Mouse (Mus musculus): ENCODE data around the gene Cga. TPM values are rescaled to one million over a fixed set of nuclear protein-coding genes. Genes with fewer than 3 reads are reported as not detected.

Gene Cga
- polyA plus RNA-seq, 2 experiments = not detected

DNA sequence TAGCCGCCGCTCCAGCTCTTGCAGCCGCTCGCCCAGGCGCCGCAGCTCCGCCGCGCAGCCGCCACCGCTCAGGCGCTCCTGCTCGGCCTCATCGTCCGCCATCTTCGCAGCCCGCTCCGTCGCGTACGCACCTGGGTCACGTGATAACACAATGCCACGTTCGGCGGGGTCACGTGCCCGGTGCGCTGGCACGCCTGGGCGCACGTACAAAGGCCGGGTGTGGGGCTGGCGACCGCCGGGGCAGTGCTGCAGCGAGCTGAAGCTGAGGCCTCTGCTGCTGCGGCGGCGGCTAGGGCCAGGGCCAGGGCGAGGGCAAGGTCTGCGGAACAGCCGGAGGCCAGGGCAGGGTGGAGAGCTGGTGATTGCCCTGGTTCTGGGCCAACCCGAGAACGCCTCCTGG lies 10.8 kb upstream of the Cga start, which contains the start of gene Zfp292:
Zfp292 (minus strand) TSS at position 143 of the 400 bp plus-strand sequence.
- Histone ChIP-seq H3K36me3 (replicated peaks; ENCODE audit: control insufficient read depth, insufficient read depth, low read depth) (no peaks in the 10 kb centered on the region), H3K27ac (peak within 1 kb of the TSS; percentile 77), H3K4me3 (ENCODE audit: insufficient read depth in 1 of 2, low read depth in 2 of 2, low read length in 2 of 2) (peak within 1 kb of the TSS; percentile 86 to 98), H3K4me2 (ENCODE audit: low read depth) (peak within 1 kb of the TSS; percentile 86), H3K9me3 (ENCODE audit: control insufficient read depth, low read length) (no peaks in the 10 kb centered on the region), H3K9ac (replicated peaks) (peak within 1 kb of the TSS; percentile 87), H3K27me3 (ENCODE audit: control insufficient read depth, insufficient read depth, low read length) (no peaks in the 10 kb centered on the region), H3K4me1 (replicated peaks; ENCODE audit: control insufficient read depth in 2 of 2, insufficient read depth in 2 of 2, low read length in 1 of 2) (peaks cover 16 to 17% of the 10 kb centered on the region in 2 experiments)
- no peak for TF ChIP-seq EP300 (IDR thresholded peaks at IDR 0.05; ENCODE audit: low read depth)
- no peak for TF ChIP-seq CTCF (IDR thresholded peaks at IDR 0.05; ENCODE audit: low read depth)
- ATAC-seq (ENCODE audit: insufficient read depth) = peak; percentile 83
- under 1% methylated on average over 44 of the region's 44 CpGs for WGBS (ENCODE audit: insufficient replicate concordance)
- peak; percentile 81 to 83 (median 82) for DNase-seq (ENCODE audit: low read depth in 3 of 3, low spot score in 3 of 3)

DNA sequence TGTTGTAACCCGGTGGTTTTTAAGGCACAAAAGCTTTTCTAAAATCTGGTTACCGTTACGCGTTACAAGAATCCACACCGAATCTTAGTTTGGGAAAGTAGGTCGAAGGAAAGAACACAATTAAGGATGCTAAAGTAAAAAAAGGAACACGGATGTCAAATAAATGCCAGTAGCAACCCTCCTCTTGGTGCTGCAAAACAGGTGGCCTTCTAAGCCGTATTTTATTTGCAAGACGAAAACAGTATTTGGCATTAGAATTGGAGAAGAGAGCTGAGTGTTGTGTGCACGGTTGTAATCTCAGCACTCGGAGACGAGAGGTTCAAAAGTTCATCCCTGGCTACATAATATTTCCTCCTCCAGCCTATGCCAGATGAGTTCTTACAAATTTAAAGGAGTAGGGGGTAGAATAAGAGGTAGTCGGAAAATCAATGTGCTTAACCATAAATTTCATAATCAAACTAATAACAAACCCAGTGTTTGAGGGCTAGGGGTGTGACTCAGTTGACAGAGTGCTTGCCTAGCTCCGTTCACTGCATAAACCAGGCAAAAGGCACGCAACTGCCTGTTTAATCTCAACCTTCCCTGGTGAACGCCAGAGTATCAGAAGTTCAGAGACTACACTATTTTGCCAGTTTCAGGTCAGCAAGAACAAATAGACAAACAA lies 10.1 kb upstream of the Cga start:
- peak overlapping the region; percentile 43 for H3K27ac ChIP-seq
- ATAC-seq (ENCODE audit: insufficient read depth) (no peak), DNase-seq (ENCODE audit: low read depth in 3 of 3, low spot score in 3 of 3) (no peak)
- peak overlapping the region; percentile 87 for H3K9ac ChIP-seq (replicated peaks)
- H3K27me3 ChIP-seq (ENCODE audit: control insufficient read depth, insufficient read depth, low read length) = no peaks in the 10 kb centered on the region
- TF ChIP-seq EP300 (IDR thresholded peaks at IDR 0.05; ENCODE audit: low read depth) (no peak), CTCF (IDR thresholded peaks at IDR 0.05; ENCODE audit: low read depth) (no peak)
- peak overlapping the region; percentile 86 for H3K4me2 ChIP-seq (ENCODE audit: low read depth)
- H3K4me3 ChIP-seq (ENCODE audit: insufficient read depth in 1 of 2, low read depth in 2 of 2, low read length in 2 of 2) = peak overlapping the region; percentile 86 to 98; a peak in 3 of 4 replicates
- H3K36me3 ChIP-seq (replicated peaks; ENCODE audit: control insufficient read depth, insufficient read depth, low read depth) = no peaks in the 10 kb centered on the region
- no peaks in the 10 kb centered on the region for H3K9me3 ChIP-seq (ENCODE audit: control insufficient read depth, low read length)
- WGBS (ENCODE audit: insufficient replicate concordance) = 50% methylated on average over 16 of the region's 16 CpGs
- H3K4me1 ChIP-seq (replicated peaks; ENCODE audit: control insufficient read depth in 2 of 2, insufficient read depth in 2 of 2, low read length in 1 of 2) = peaks cover 16 to 17% of the 10 kb centered on the region in 2 experiments

DNA sequence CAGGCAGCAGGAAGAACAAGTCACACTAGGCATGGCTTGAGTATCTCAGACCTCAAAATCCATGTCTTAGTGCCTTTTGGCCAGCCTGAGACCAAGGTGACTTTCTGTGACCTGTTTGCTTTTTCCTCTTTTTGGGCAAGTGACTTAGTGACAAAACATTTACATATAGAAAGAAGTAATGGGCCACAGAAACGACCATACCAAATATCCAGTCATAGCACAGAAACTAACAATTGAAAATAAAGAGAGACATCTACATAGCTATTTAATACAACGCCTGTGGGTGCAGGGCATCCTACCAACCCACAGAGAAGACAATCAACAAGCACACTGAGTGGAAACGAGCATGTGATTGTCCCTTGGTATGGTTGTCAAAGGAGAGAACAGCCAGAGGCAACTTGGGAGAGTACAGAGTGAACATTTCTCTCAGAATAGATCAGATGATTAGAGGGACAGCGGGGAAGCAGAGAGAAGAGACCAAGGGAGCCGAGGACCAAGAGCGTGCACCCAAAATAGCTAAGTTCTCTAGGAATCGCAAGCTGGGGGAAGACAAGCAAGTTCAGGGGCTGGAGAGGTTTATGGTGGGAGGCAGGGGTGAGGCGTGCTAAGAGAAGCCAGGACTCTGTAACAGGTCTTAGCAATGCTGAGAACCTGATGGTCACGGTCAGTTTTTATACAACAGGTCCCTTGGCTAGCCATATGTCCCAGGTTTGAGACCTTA lies 7.8 kb upstream of the Cga start:
- H3K4me1 ChIP-seq (replicated peaks; ENCODE audit: control insufficient read depth in 2 of 2, insufficient read depth in 2 of 2, low read length in 1 of 2) = peaks cover 18 to 24% of the 10 kb centered on the region in 2 experiments
- H3K36me3 ChIP-seq (replicated peaks; ENCODE audit: control insufficient read depth, insufficient read depth, low read depth) = no peaks in the 10 kb centered on the region
- DNase-seq (ENCODE audit: low read depth in 3 of 3, low spot score in 3 of 3) = no peak
- peak overlapping the region; percentile 68 to 80 for H3K4me3 ChIP-seq (ENCODE audit: insufficient read depth in 1 of 2, low read depth in 2 of 2, low read length in 2 of 2)
- no peaks in the 10 kb centered on the region for H3K9me3 ChIP-seq (ENCODE audit: control insufficient read depth, low read length)
- 30% methylated on average over 9 of the region's 9 CpGs for WGBS (ENCODE audit: insufficient replicate concordance)
- TF ChIP-seq EP300 (IDR thresholded peaks at IDR 0.05; ENCODE audit: low read depth) = no peak
- no peak for TF ChIP-seq CTCF (IDR thresholded peaks at IDR 0.05; ENCODE audit: low read depth)
- H3K9ac ChIP-seq (replicated peaks) = peak overlapping the region; percentile 66
- H3K27ac ChIP-seq = peak overlapping the region; percentile 16
- no peak for ATAC-seq (ENCODE audit: insufficient read depth)
- peak overlapping the region; percentile 89 for H3K4me2 ChIP-seq (ENCODE audit: low read depth)
- H3K27me3 ChIP-seq (ENCODE audit: control insufficient read depth, insufficient read depth, low read length) = no peaks in the 10 kb centered on the region; the same call in 1 of the 2 replicates

DNA sequence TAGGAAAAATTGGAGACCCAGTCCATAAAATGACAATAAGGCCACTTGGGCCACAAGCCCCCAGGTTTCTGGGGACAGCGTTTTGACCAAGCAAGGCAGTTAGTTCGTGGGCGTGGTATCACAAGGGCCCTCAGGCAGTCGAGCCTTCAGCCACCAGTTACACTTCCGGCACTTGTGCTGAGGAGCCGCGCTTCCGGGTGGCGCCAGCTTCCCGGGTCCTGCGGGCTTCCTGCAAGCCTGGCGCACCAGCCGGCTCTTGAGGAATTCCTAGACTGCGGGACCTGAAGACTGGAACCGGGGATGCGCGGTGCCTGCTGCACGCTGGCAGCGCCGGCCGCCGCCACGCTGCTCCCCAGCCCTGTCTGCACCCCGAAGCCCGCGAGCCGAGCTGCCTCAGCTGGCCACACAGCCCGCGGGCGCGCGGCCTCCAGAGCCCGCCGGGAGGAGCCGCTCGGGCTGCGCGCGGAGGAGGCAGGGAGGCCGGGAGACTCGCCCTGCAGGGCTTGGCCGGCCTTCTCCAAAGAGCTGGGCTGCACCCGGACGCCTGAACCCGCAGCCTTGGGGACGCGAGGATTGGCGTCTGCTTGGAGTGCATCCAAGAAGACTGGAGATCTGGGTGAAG lies 7.0 kb upstream of the Cga start:
- no peak for TF ChIP-seq EP300 (IDR thresholded peaks at IDR 0.05; ENCODE audit: low read depth)
- no peak; the same call in 1 of the 2 replicates for TF ChIP-seq CTCF (IDR thresholded peaks at IDR 0.05; ENCODE audit: low read depth)
- peak; percentile 66 to 74 (median 73) for DNase-seq (ENCODE audit: low read depth in 3 of 3, low spot score in 3 of 3)
- under 1% methylated on average over 48 of the region's 48 CpGs for WGBS (ENCODE audit: insufficient replicate concordance)
- peak overlapping the region; percentile 16 for H3K27ac ChIP-seq
- H3K4me1 ChIP-seq (replicated peaks; ENCODE audit: control insufficient read depth in 2 of 2, insufficient read depth in 2 of 2, low read length in 1 of 2) = peaks cover 13 to 21% of the 10 kb centered on the region in 2 experiments
- H3K9me3 ChIP-seq (ENCODE audit: control insufficient read depth, low read length) = no peaks in the 10 kb centered on the region
- peak overlapping the region; percentile 66 for H3K9ac ChIP-seq (replicated peaks)
- peak overlapping the region; percentile 89 for H3K4me2 ChIP-seq (ENCODE audit: low read depth)
- ATAC-seq (ENCODE audit: insufficient read depth) = peak; percentile 80
- no peaks in the 10 kb centered on the region; the same call in 1 of the 2 replicates for H3K27me3 ChIP-seq (ENCODE audit: control insufficient read depth, insufficient read depth, low read length)
- peak overlapping the region; percentile 68 to 80 for H3K4me3 ChIP-seq (ENCODE audit: insufficient read depth in 1 of 2, low read depth in 2 of 2, low read length in 2 of 2)
- H3K36me3 ChIP-seq (replicated peaks; ENCODE audit: control insufficient read depth, insufficient read depth, low read depth) = no peaks in the 10 kb centered on the region

All from liver, embryonic 14.5 days (tissue).